Comparison of ENCODE assay signal across 10 mouse cellular contexts in the genomic region with DNA sequence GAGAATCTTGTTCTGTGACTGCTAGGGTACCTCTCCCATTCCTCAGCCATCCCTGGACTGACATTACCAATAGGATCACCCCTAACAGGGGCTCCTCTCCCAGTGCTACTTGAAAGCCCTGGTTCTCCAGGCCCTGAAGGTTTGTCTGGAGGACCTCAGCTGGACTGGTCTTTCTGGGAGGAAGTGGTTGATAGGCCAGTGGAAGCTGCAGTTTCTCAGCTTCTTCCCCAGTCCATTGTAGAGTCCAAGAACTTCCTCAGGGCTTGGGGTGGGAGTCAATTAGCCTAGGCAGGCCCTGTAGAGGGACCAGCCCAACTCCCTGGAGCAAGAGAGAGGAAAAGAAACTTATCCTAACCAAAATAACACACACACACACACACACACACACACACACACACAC. TPM values are rescaled to one million over a fixed set of nuclear protein-coding genes. Genes with fewer than 3 reads are reported as not detected.
A peak's percentile ranks its signal among the peaks of the same experiment; 100 is the strongest.
DNase-seq lines count a peak whose midpoint lies in the region; ATAC-seq lines count a peak whose summit lies in the region.
"Had no signal": no experiment of that assay in that cellular context is flagged by ENCODE, and none has a peak within 500 bp of the region (broad histone marks: within the 10 kb centered on the region; RNA-seq: fewer than 3 reads in every experiment).

No protein-coding gene starts in this region.

- no peaks in the 10 kb centered on the region for H3K27me3 ChIP-seq in forebrain, embryonic 13.5 days
- no peaks in the 10 kb centered on the region for H3K27me3 ChIP-seq in forebrain, embryonic 15.5 days
- H3K27me3 ChIP-seq in lung, embryonic 15.5 days: no peaks in the 10 kb centered on the region
- no peaks in the 10 kb centered on the region for H3K27me3 ChIP-seq in embryonic facial prominence, embryonic 15.5 days
- H3K27me3 ChIP-seq in liver, embryonic 15.5 days: no peaks in the 10 kb centered on the region

- no peak for DNase-seq in lung, postnatal 4 days
- no peak for DNase-seq in adrenal gland, adult (ENCODE audit: inconsistent age in 2 of 2, low spot score in 1 of 2)
- DNase-seq in adrenal gland, adult 8-10 months: no peak

- no peak for ATAC-seq in forebrain, embryonic 13.5 days
- ATAC-seq in forebrain, embryonic 15.5 days (replicated peaks): no peak
- no peak for ATAC-seq in lung, embryonic 15.5 days (ENCODE audit: borderline replicate concordance, extremely low read depth, low FRiP score, low TSS enrichment)
- no peak for ATAC-seq in embryonic facial prominence, embryonic 15.5 days (ENCODE audit: insufficient number of reproducible peaks, low FRiP score, low TSS enrichment, low read depth)
- ATAC-seq in liver, embryonic 15.5 days (ENCODE audit: insufficient read depth): no peak

- no peak overlapping the region for H3K4me3 ChIP-seq in forebrain, embryonic 13.5 days
- no peak overlapping the region for H3K4me3 ChIP-seq in forebrain, embryonic 15.5 days
- no peak overlapping the region for H3K4me3 ChIP-seq in lung, embryonic 15.5 days
- H3K4me3 ChIP-seq in embryonic facial prominence, embryonic 15.5 days (replicated peaks): no peak overlapping the region
- H3K4me3 ChIP-seq in liver, embryonic 15.5 days (replicated peaks): peak overlapping the region; percentile 41
- H3K4me3 ChIP-seq: myocyte had no signal

- H3K9ac ChIP-seq in forebrain, embryonic 13.5 days: no peak overlapping the region; the same call in 1 of the 2 replicates
- H3K9ac ChIP-seq in forebrain, embryonic 15.5 days (replicated peaks): no peak overlapping the region
- H3K9ac ChIP-seq in lung, embryonic 15.5 days: peak overlapping the region; percentile 8; the same call in 1 of the 2 replicates
- no peak overlapping the region for H3K9ac ChIP-seq in embryonic facial prominence, embryonic 15.5 days
- peak overlapping the region; percentile 77 for H3K9ac ChIP-seq in liver, embryonic 15.5 days

- H3K4me1 ChIP-seq in forebrain, embryonic 13.5 days: peaks cover 12% of the 10 kb centered on the region
- peaks cover 4% of the 10 kb centered on the region; the same call in 1 of the 2 replicates for H3K4me1 ChIP-seq in forebrain, embryonic 15.5 days
- peaks cover 21% of the 10 kb centered on the region for H3K4me1 ChIP-seq in lung, embryonic 15.5 days
- peaks cover 15% of the 10 kb centered on the region for H3K4me1 ChIP-seq in embryonic facial prominence, embryonic 15.5 days
- H3K4me1 ChIP-seq in liver, embryonic 15.5 days (replicated peaks): peaks cover 78% of the 10 kb centered on the region

- no peaks in the 10 kb centered on the region for H3K36me3 ChIP-seq in forebrain, embryonic 13.5 days (ENCODE audit: poor library complexity, severe bottlenecking)
- no peaks in the 10 kb centered on the region for H3K36me3 ChIP-seq in forebrain, embryonic 15.5 days
- no peaks in the 10 kb centered on the region for H3K36me3 ChIP-seq in lung, embryonic 15.5 days
- no peaks in the 10 kb centered on the region for H3K36me3 ChIP-seq in embryonic facial prominence, embryonic 15.5 days
- H3K36me3 ChIP-seq in liver, embryonic 15.5 days (replicated peaks): no peaks in the 10 kb centered on the region

- peak overlapping the region; percentile 13; the same call in 1 of the 2 replicates for H3K4me2 ChIP-seq in forebrain, embryonic 13.5 days
- H3K4me2 ChIP-seq in forebrain, embryonic 15.5 days (replicated peaks): no peak overlapping the region
- H3K4me2 ChIP-seq in lung, embryonic 15.5 days: peak overlapping the region; percentile 22; the same call in 1 of the 2 replicates
- 0 out of 2 replicates have a peak overlapping the region, but pooled peaks have one; percentile 3 for H3K4me2 ChIP-seq in embryonic facial prominence, embryonic 15.5 days (replicated peaks)
- peak overlapping the region; percentile 77 for H3K4me2 ChIP-seq in liver, embryonic 15.5 days

- peak overlapping the region; percentile 45; the same call in 1 of the 2 replicates for H3K27ac ChIP-seq in forebrain, embryonic 13.5 days
- H3K27ac ChIP-seq in forebrain, embryonic 15.5 days (replicated peaks): no peak overlapping the region; the same call in 1 of the 2 replicates
- H3K27ac ChIP-seq in lung, embryonic 15.5 days: peak overlapping the region; percentile 69
- peak overlapping the region; percentile 59 for H3K27ac ChIP-seq in embryonic facial prominence, embryonic 15.5 days (replicated peaks)
- H3K27ac ChIP-seq in liver, embryonic 15.5 days (replicated peaks): peak overlapping the region; percentile 96

- H3K9me3 ChIP-seq in forebrain, embryonic 13.5 days (replicated peaks): no peaks in the 10 kb centered on the region
- H3K9me3 ChIP-seq in forebrain, embryonic 15.5 days: no peaks in the 10 kb centered on the region
- no peaks in the 10 kb centered on the region for H3K9me3 ChIP-seq in lung, embryonic 15.5 days
- H3K9me3 ChIP-seq in embryonic facial prominence, embryonic 15.5 days (replicated peaks): no peaks in the 10 kb centered on the region
- no peaks in the 10 kb centered on the region for H3K9me3 ChIP-seq in liver, embryonic 15.5 days (replicated peaks)

RNA-seq across cellular contexts. Expression of a gene that starts 11.8 kb away (rescaled TPM):
- polyA plus RNA-seq in forebrain, embryonic 13.5 days (2015; fragmentation: Nextera tagmentation; extraction: Ambion mirVana): 168 and 177 TPM in 2 replicates
- 160 and 164 TPM in 2 replicates for polyA plus RNA-seq in forebrain, embryonic 15.5 days (2015; fragmentation: Nextera tagmentation; extraction: Ambion mirVana)
- 144 and 155 TPM in 2 replicates for polyA plus RNA-seq in lung, embryonic 15.5 days (2015; fragmentation: Nextera tagmentation; extraction: Ambion mirVana)
- polyA plus RNA-seq in embryonic facial prominence, embryonic 15.5 days (2015; fragmentation: Nextera tagmentation; extraction: Ambion mirVana): 158 and 165 TPM in 2 replicates
- 177 and 195 TPM in 2 replicates for polyA plus RNA-seq in liver, embryonic 15.5 days (2015; fragmentation: Nextera tagmentation; extraction: Ambion mirVana)
- 10 to 100 TPM; 73.7 to 85.1 (median 84.2) TPM for total RNA-seq in adrenal gland, adult 8-10 months (2022)

RNA-seq across cellular contexts. Expression of a gene that starts 34.8 kb away (rescaled TPM):
- polyA plus RNA-seq in forebrain, embryonic 13.5 days (2015; fragmentation: Nextera tagmentation; extraction: Ambion mirVana): 20.7 and 29.1 TPM in 2 replicates
- polyA plus RNA-seq in forebrain, embryonic 15.5 days (2015; fragmentation: Nextera tagmentation; extraction: Ambion mirVana): 30.3 and 31.8 TPM in 2 replicates
- 1.4 and 2.7 TPM in 2 replicates for polyA plus RNA-seq in lung, embryonic 15.5 days (2015; fragmentation: Nextera tagmentation; extraction: Ambion mirVana)
- 4.0 and 5.9 TPM in 2 replicates for polyA plus RNA-seq in embryonic facial prominence, embryonic 15.5 days (2015; fragmentation: Nextera tagmentation; extraction: Ambion mirVana)
- 3.3 and 3.5 TPM in 2 replicates for polyA plus RNA-seq in liver, embryonic 15.5 days (2015; fragmentation: Nextera tagmentation; extraction: Ambion mirVana)
- 10 to 100 TPM in 2 of 4 experiments, 1 to 10 TPM in 2; 5.9 to 32.3 (median 18.0) TPM for total RNA-seq in adrenal gland, adult 8-10 months (2022)
- polyA plus RNA-seq: C2C12 had no signal

Comparison
In these comparisons a context has a peak if more than half of its experiments do, and no peak if none do; other contexts are left out.
1. H3K9ac ChIP-seq: peak in lung, embryonic 15.5 days (single experiment) and liver, embryonic 15.5 days (single experiment); none in forebrain, embryonic 13.5 days (single experiment), forebrain, embryonic 15.5 days (single experiment) and embryonic facial prominence, embryonic 15.5 days (single experiment).